Mouse (Mus musculus): ENCODE results near the gene Arhgdib. TPM values are rescaled to one million over a fixed set of nuclear protein-coding genes. Genes with fewer than 3 reads are reported as not detected.

The Arhgdib gene
- 68.4 and 70.8 TPM in 2 replicates for polyA plus RNA-seq (2015; fragmentation: Nextera tagmentation; extraction: Ambion mirVana)

DNA sequence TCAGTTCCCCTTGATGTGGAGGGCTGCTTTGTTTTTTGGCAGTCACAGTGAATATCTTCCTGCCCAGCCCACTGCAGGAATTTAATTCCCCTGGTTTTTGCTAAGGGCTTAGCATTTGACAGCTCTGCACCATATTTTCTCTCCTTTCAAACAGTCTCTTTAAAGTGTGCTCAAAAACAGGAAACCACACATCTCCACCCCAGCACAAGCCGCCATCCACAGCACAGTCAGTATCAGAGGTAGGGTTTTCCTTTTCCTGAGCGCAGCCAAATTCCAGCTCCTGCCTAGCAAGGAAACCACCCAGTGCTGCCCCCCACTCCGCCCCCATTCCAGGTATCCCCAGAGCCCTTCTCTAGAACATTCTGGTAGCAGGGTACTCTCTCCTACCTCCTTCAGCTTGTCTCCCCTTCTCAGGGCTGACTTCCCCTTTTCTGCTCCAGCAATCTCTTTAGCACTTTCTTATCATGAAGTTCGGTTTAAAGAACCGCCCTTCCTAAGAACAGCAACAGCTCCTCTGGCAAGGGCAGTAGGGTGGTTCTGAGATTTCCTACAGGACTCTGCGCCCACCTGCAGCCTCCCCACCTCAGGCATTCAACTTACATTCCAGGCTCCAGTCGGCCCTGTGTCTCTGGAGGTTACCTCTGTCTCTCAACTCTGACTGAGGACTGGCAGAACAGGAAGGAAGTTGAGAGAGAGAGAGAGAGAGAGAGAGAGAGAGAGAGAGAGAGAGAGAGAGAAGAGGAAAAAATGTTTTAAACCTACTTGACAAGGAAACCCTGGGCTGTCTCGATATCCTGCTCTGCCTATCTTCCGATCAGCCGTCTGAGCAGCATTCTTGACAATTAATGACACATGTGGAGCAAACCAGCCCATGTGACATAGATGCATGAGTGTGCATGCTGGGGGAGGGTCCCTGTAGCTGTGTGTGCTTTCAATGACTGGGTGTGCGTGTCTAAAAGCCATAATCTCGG, at the start of gene Arhgdib:
Gene Arhgdib (minus strand): TSS at position 849 of the 971 bp plus-strand sequence.
- Histone ChIP-seq H3K4me1 (ENCODE audit: insufficient read depth, low read depth, low read length) (peaks cover 8% of the 10 kb centered on the region; the same call in 1 of the 2 replicates), H3K27me3 (replicated peaks; ENCODE audit: insufficient read depth, low read length) (no peaks in the 10 kb centered on the region), H3K9me3 (ENCODE audit: low read length) (no peaks in the 10 kb centered on the region), H3K36me3 (ENCODE audit: insufficient read depth, low read length) (no peaks in the 10 kb centered on the region), H3K4me2 (replicated peaks; ENCODE audit: low read depth, low read length) (peak within 1 kb of the TSS; percentile 28; the same call in 1 of the 2 replicates), H3K27ac (ENCODE audit: low read length) (peak within 1 kb of the TSS; percentile 78), H3K4me3 (ENCODE audit: low read depth, low read length) (peak within 1 kb of the TSS; percentile 5; the same call in 1 of the 2 replicates), H3K9ac (replicated peaks; ENCODE audit: low read depth) (peak within 1 kb of the TSS; percentile 19; the same call in 1 of the 2 replicates)
- DNase-seq (ENCODE audit: low spot score) (peak; percentile 43), ATAC-seq (peak; percentile 51)
- TF ChIP-seq EP300 (IDR thresholded peaks at IDR 0.05), result no peak
- no peak for TF ChIP-seq CTCF (IDR thresholded peaks at IDR 0.05)
- WGBS, result 12% methylated on average over 12 of the region's 12 CpGs

GRCm38 (mm10) chr6:136990557-136990956, 48.9 kb upstream of the Arhgdib start:
- no peak for DNase-seq (ENCODE audit: low spot score)
- ATAC-seq, result no peak
- Histone ChIP-seq H3K9ac (replicated peaks; ENCODE audit: low read depth) (no peak overlapping the region), H3K27me3 (replicated peaks; ENCODE audit: insufficient read depth, low read length) (no peaks in the 10 kb centered on the region), H3K4me1 (ENCODE audit: insufficient read depth, low read depth, low read length) (no peaks in the 10 kb centered on the region), H3K9me3 (ENCODE audit: low read length) (no peaks in the 10 kb centered on the region), H3K27ac (ENCODE audit: low read length) (no peak overlapping the region), H3K36me3 (ENCODE audit: insufficient read depth, low read length) (no peaks in the 10 kb centered on the region), H3K4me2 (replicated peaks; ENCODE audit: low read depth, low read length) (no peak overlapping the region), H3K4me3 (ENCODE audit: low read depth, low read length) (no peak overlapping the region)
- TF ChIP-seq CTCF (IDR thresholded peaks at IDR 0.05), result no peak
- 24% methylated on average over 8 of the region's 8 CpGs for WGBS

DNA sequence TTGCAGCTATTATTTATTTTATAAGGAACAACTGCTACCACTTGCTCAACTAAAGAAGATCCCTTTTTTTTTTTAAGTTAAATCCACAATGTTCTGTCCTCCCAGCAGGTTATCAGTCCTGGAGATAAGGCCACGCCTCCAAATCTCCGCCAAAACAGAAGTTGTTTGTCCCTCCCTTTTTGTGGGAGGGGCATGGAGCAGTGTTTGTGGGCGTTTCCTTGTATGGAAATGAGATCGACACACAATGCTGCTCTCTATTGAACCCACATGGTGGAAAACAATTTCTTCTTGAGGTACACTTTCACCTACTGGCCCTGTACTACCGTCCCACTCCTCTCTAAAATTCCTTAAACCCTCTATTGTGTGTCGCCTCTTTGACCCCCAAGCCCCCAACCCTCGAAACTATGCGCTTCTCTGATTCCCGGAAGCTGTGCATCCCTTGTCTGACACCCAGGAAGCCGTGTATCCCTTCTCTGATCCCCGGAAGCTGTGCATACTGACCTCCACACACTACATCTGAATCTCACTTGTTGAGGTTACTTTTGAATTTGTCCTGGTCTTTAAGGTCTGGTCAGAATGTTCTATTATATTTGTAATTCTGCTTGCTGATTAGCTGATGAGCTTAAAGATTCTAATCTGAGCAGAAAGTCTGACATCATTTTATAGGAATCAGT, 48.3 kb upstream of the Arhgdib start:
- H3K4me1 ChIP-seq (ENCODE audit: insufficient read depth, low read depth, low read length), result no peaks in the 10 kb centered on the region
- peak; percentile 54 for DNase-seq (ENCODE audit: low spot score)
- WGBS, result 31% methylated on average over 11 of the region's 11 CpGs
- H3K27me3 ChIP-seq (replicated peaks; ENCODE audit: insufficient read depth, low read length), result no peaks in the 10 kb centered on the region
- H3K4me2 ChIP-seq (replicated peaks; ENCODE audit: low read depth, low read length), result peak overlapping the region; percentile 17
- no peaks in the 10 kb centered on the region for H3K9me3 ChIP-seq (ENCODE audit: low read length)
- TF ChIP-seq CTCF (IDR thresholded peaks at IDR 0.05), result no peak
- TF ChIP-seq EP300 (IDR thresholded peaks at IDR 0.05), result no peak
- no peak; the same call in 1 of the 2 replicates for ATAC-seq
- no peaks in the 10 kb centered on the region for H3K36me3 ChIP-seq (ENCODE audit: insufficient read depth, low read length)
- H3K4me3 ChIP-seq (ENCODE audit: low read depth, low read length), result no peak overlapping the region
- H3K9ac ChIP-seq (replicated peaks; ENCODE audit: low read depth), result no peak overlapping the region
- H3K27ac ChIP-seq (ENCODE audit: low read length), result no peak overlapping the region

DNA sequence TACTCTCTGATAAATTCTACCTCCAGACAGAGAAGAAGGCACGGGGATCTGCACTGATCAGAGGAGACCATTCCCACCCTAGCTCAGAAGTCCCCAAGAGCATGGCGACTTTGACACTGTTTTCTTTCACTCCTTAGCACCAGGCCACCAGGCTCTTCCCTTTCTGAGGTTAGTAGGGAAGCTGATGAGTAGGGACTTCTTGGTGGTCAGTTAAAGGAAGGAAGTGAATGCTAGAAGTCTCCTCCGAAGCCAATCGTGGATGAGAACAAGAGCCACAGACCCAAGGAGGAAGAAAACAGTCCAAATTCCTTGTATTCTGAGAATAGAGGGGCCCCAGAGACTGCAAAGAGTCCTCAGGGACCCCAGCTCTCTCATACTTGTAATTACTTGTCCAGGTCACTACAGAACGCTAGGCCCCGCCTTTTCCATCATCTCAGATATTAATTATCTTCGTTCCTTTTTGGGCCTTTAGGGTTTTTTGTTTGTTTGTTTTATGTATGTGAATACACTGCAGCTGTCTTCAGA, 46.9 kb upstream of the Arhgdib start:
- H3K36me3 ChIP-seq (ENCODE audit: insufficient read depth, low read length), result no peaks in the 10 kb centered on the region
- H3K4me2 ChIP-seq (replicated peaks; ENCODE audit: low read depth, low read length), result no peak overlapping the region
- H3K9me3 ChIP-seq (ENCODE audit: low read length), result no peaks in the 10 kb centered on the region
- TF ChIP-seq EP300 (IDR thresholded peaks at IDR 0.05) (no peak), CTCF (IDR thresholded peaks at IDR 0.05) (no peak)
- ATAC-seq (no peak), DNase-seq (ENCODE audit: low spot score) (no peak)
- WGBS, result 73% methylated on average over 7 of the region's 7 CpGs
- no peak overlapping the region for H3K9ac ChIP-seq (replicated peaks; ENCODE audit: low read depth)
- H3K4me3 ChIP-seq (ENCODE audit: low read depth, low read length), result no peak overlapping the region
- H3K27ac ChIP-seq (ENCODE audit: low read length), result no peak overlapping the region
- no peaks in the 10 kb centered on the region for H3K27me3 ChIP-seq (replicated peaks; ENCODE audit: insufficient read depth, low read length)
- H3K4me1 ChIP-seq (ENCODE audit: insufficient read depth, low read depth, low read length), result no peaks in the 10 kb centered on the region

GRCm38 (mm10) chr6:136986718-136987117, 45.0 kb upstream of the Arhgdib start:
- Histone ChIP-seq H3K4me3 (ENCODE audit: low read depth, low read length) (no peak overlapping the region), H3K27ac (ENCODE audit: low read length) (no peak overlapping the region), H3K4me1 (ENCODE audit: insufficient read depth, low read depth, low read length) (no peaks in the 10 kb centered on the region), H3K4me2 (replicated peaks; ENCODE audit: low read depth, low read length) (no peak overlapping the region), H3K27me3 (replicated peaks; ENCODE audit: insufficient read depth, low read length) (no peaks in the 10 kb centered on the region), H3K36me3 (ENCODE audit: insufficient read depth, low read length) (no peaks in the 10 kb centered on the region), H3K9ac (replicated peaks; ENCODE audit: low read depth) (no peak overlapping the region), H3K9me3 (ENCODE audit: low read length) (no peaks in the 10 kb centered on the region)
- WGBS, result 50% methylated on average over 11 of the region's 11 CpGs
- TF ChIP-seq EP300 (IDR thresholded peaks at IDR 0.05) (no peak), CTCF (IDR thresholded peaks at IDR 0.05) (no peak)
- ATAC-seq, result no peak
- no peak for DNase-seq (ENCODE audit: low spot score)

DNA sequence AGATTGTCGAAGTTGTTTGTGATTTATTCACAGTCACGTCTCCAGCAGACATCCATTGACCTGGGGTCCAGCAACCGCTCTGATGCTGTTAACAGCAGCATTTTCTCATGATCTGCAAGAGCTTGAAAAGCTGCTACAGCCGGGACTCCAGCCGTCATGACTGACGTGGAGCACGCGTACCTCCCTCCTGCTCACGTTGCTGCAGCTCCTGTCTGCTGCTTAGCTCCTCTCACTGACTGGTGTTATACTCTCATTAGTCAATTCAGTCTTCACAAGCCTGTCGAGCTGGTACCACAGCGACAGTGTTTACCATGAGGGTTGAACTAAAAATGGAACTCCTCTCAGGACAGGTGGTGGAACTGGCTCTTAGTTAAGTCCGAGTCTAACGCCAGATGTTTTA, 44.3 kb upstream of the Arhgdib start:
- 31% methylated on average over 13 of the region's 13 CpGs for WGBS
- Histone ChIP-seq H3K36me3 (ENCODE audit: insufficient read depth, low read length) (no peaks in the 10 kb centered on the region), H3K27ac (ENCODE audit: low read length) (no peak overlapping the region), H3K9me3 (ENCODE audit: low read length) (no peaks in the 10 kb centered on the region), H3K4me2 (replicated peaks; ENCODE audit: low read depth, low read length) (no peak overlapping the region), H3K4me3 (ENCODE audit: low read depth, low read length) (no peak overlapping the region), H3K27me3 (replicated peaks; ENCODE audit: insufficient read depth, low read length) (no peaks in the 10 kb centered on the region), H3K4me1 (ENCODE audit: insufficient read depth, low read depth, low read length) (no peaks in the 10 kb centered on the region), H3K9ac (replicated peaks; ENCODE audit: low read depth) (no peak overlapping the region)
- TF ChIP-seq CTCF (IDR thresholded peaks at IDR 0.05) (no peak), EP300 (IDR thresholded peaks at IDR 0.05) (no peak)
- DNase-seq (ENCODE audit: low spot score) (no peak), ATAC-seq (no peak)

Data from lung, postnatal 0 days (tissue).